Mouse (Mus musculus) forebrain, embryonic 16.5 days (tissue): ENCODE results near the gene Rgp1. TPM values are rescaled to one million over a fixed set of nuclear protein-coding genes. Genes with fewer than 3 reads are reported as not detected.

Experiments used
- ATAC-seq: fragments of 200-750 bp; cut with Nextera tagmentation; 2 replicates; pipeline ENCODE4 v1.8.0; 2017; ENCODE audit warnings: mild to moderate bottlenecking, moderate library complexity
- H3K27ac ChIP-seq: fragments of 300-500 bp; sonication (generic); 2 replicates; pipeline ENCODE4 v1.5.1; 2014; ENCODE audit warnings: low read length, control low read depth
- H3K27me3 ChIP-seq: fragments of 300-500 bp; sonication (generic); replicated peaks from 2 replicates; pipeline ENCODE4 v1.6.1; 2014; ENCODE audit warnings: low read length; ENCODE audit not compliant: control insufficient read depth, insufficient read depth
- H3K36me3 ChIP-seq: fragments of 300-500 bp; sonication (generic); 2 replicates; pipeline ENCODE4 v1.6.1; 2014; ENCODE audit not compliant: control insufficient read depth, insufficient read depth
- H3K4me1 ChIP-seq: fragments of 300-500 bp; sonication (generic); replicated peaks from 2 replicates; pipeline ENCODE4 v1.6.1; 2014; ENCODE audit warnings: low read length; ENCODE audit not compliant: control insufficient read depth, insufficient read depth
- H3K4me2 ChIP-seq: fragments of 300-500 bp; sonication (generic); 2 replicates; pipeline ENCODE4 v1.6.1; 2014; ENCODE audit warnings: mild to moderate bottlenecking, low read length, control low read depth
- H3K4me3 ChIP-seq: fragments of 300-500 bp; sonication (generic); replicated peaks from 2 replicates; pipeline ENCODE4 v1.5.1; 2014; ENCODE audit warnings: mild to moderate bottlenecking, low read length, control low read depth
- H3K9ac ChIP-seq: fragments of 300-500 bp; sonication (generic); replicated peaks from 2 replicates; pipeline ENCODE4 v1.6.1; 2014; ENCODE audit warnings: low read depth, low read length, control low read depth
- H3K9me3 ChIP-seq: fragments of 300-500 bp; sonication (generic); 2 replicates; pipeline ENCODE4 v1.6.1; 2016; ENCODE audit warnings: low read length; ENCODE audit not compliant: control insufficient read depth
- WGBS: fragments of 180-500 bp; shearing (Covaris S2); extraction: QIAGEN DNeasy Blood & Tissue Kit; methylation state at CpG from one replicate; pipeline ENCODE4 v1.1.7; 2014; 5-methylcytosine and 5-hydroxymethylcytosine counted together
- polyA plus RNA-seq: library from polyadenylated mRNA; unstranded; fragments of >200 nt; fragmentation: Nextera tagmentation; extraction: Ambion mirVana; gene quantifications from 2 replicates; pipeline ENCODE4 v1.2.1, GENCODE M21; 2015

The Rgp1 gene
- polyA plus RNA-seq, 1 experiment from 2014 or later = 30.5 TPM

GRCm38 (mm10) chr4:43630671-43631045, 52.1 kb downstream of the Rgp1 start:
- H3K4me2 ChIP-seq = peak overlapping the region; percentile 80
- WGBS = 19% methylated on average over 5 of the region's 5 CpGs
- peak overlapping the region; percentile 94; the same call in 1 of the 2 replicates for H3K9ac ChIP-seq
- H3K36me3 ChIP-seq = no peaks in the 10 kb centered on the region
- H3K27ac ChIP-seq = peak overlapping the region; percentile 65
- peaks cover 29% of the 10 kb centered on the region for H3K4me1 ChIP-seq
- no peaks in the 10 kb centered on the region for H3K27me3 ChIP-seq
- peaks cover under 1% of the 10 kb centered on the region; the same call in 1 of the 2 replicates for H3K9me3 ChIP-seq
- H3K4me3 ChIP-seq = peak overlapping the region; percentile 65
- ATAC-seq = peak; percentile 7; the same call in 1 of the 2 replicates

GRCm38 (mm10) chr4:43631046-43631955, 52.8 kb downstream of the Rgp1 start, which contains the start of gene Npr2:
Npr2 (plus strand) TSS chr4:43631935.
- H3K36me3 ChIP-seq = no peaks in the 10 kb centered on the region
- 1% methylated on average over 35 of the region's 70 CpGs for WGBS

GRCm38 (mm10) chr4:43631956-43632920, 53.7 kb downstream of the Rgp1 start:
- H3K36me3 ChIP-seq = no peaks in the 10 kb centered on the region
- ATAC-seq = peak; percentile 24
- H3K4me3 ChIP-seq = peak overlapping the region; percentile 65
- peak overlapping the region; percentile 94 for H3K9ac ChIP-seq
- H3K9me3 ChIP-seq = no peaks in the 10 kb centered on the region
- 53% methylated on average over 42 of the region's 42 CpGs for WGBS
- peaks cover 29% of the 10 kb centered on the region for H3K4me1 ChIP-seq
- peak overlapping the region; percentile 80 for H3K4me2 ChIP-seq
- no peaks in the 10 kb centered on the region for H3K27me3 ChIP-seq
- peak overlapping the region; percentile 65; the same call in 1 of the 2 replicates for H3K27ac ChIP-seq

More at GRCm38 (mm10) chr4:43631046-43631955, 52.8 kb downstream of the Rgp1 start, which contains the start of gene Npr2:
- Histone ChIP-seq H3K27ac (peak within 1 kb of the TSS; percentile 65), H3K4me3 (peak within 1 kb of the TSS; percentile 65), H3K9me3 (no peaks in the 10 kb centered on the region), H3K9ac (peak within 1 kb of the TSS; percentile 94), H3K4me1 (peaks cover 29% of the 10 kb centered on the region), H3K27me3 (no peaks in the 10 kb centered on the region), H3K4me2 (peak within 1 kb of the TSS; percentile 80)
- ATAC-seq = peak; percentile 52

- Histone ChIP-seq H3K4me1 (peaks cover 29% of the 10 kb centered on the region), H3K9me3 (no peaks in the 10 kb centered on the region), H3K9ac (no peak overlapping the region), H3K27ac (no peak overlapping the region), H3K4me3 (no peak overlapping the region), H3K36me3 (no peaks in the 10 kb centered on the region), H3K4me2 (0 out of 2 replicates have a peak overlapping the region, but pooled peaks have one; percentile 0), H3K27me3 (no peaks in the 10 kb centered on the region)
- 85% methylated on average over 8 of the region's 8 CpGs for WGBS
- no peak for ATAC-seq
Measured at GRCm38 (mm10) chr4:43633296-43633695, 54.8 kb downstream of the Rgp1 start.

DNA sequence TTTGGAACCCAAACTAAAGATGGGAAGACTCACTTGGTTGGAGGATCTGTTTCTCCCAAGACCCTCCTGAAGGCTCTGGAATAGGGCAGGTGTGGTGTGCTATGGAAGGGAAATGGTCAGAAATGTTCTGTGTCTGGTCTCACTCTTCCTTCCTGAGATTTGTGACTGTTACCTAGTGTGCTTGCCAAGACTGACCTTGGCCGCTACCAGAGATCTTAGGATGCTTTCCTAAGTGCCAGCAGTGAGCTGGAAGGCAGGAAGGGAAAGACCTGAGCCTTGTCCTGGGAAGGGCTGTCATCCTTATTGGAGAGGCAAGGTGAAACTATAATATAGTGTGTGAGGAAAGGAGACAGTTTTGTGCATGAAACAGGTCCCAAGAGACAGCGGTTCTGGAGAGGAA, 55.2 kb downstream of the Rgp1 start:
- no peak for ATAC-seq
- H3K27me3 ChIP-seq = no peaks in the 10 kb centered on the region
- no peaks in the 10 kb centered on the region for H3K9me3 ChIP-seq
- H3K9ac ChIP-seq = no peak overlapping the region
- H3K27ac ChIP-seq = no peak overlapping the region
- 88% methylated on average over 2 of the region's 2 CpGs for WGBS
- no peaks in the 10 kb centered on the region for H3K36me3 ChIP-seq
- H3K4me2 ChIP-seq = no peak overlapping the region
- peaks cover 29% of the 10 kb centered on the region for H3K4me1 ChIP-seq
- no peak overlapping the region for H3K4me3 ChIP-seq

GRCm38 (mm10) chr4:43634621-43635374, 56.3 kb downstream of the Rgp1 start:
- no peaks in the 10 kb centered on the region for H3K9me3 ChIP-seq
- H3K9ac ChIP-seq = no peak overlapping the region
- no peak overlapping the region for H3K4me3 ChIP-seq
- no peaks in the 10 kb centered on the region for H3K27me3 ChIP-seq
- peaks cover 29% of the 10 kb centered on the region for H3K4me1 ChIP-seq
- ATAC-seq = no peak
- H3K36me3 ChIP-seq = no peaks in the 10 kb centered on the region
- WGBS = 87% methylated on average over 7 of the region's 7 CpGs
- H3K27ac ChIP-seq = no peak overlapping the region
- H3K4me2 ChIP-seq = no peak overlapping the region

DNA sequence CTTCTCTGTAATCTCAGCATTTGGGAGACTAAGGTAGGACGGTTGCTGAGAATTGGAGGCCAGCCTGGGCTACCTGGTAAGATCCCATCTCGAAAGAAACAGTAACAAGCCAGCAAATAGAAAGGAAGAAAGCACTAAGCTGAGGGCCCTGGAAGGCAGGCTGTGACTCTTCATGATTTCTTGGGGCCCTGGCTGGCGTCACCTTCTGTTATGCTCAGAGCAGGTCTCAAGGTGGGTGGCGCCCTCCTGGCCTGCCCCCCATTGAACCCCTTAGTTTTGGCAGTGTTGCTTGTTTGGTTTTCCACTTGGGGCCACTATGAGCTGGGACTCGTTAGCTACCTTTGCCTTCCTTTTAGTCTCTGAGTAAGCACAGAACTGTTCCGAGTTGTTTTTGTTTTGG, 58.2 kb downstream of the Rgp1 start:
- ATAC-seq = no peak
- Histone ChIP-seq H3K36me3 (no peaks in the 10 kb centered on the region), H3K4me1 (peaks cover 20% of the 10 kb centered on the region), H3K4me3 (no peak overlapping the region), H3K4me2 (no peak overlapping the region), H3K27me3 (no peaks in the 10 kb centered on the region), H3K27ac (no peak overlapping the region), H3K9me3 (no peaks in the 10 kb centered on the region), H3K9ac (no peak overlapping the region)
- WGBS = 52% methylated on average over 6 of the region's 6 CpGs
